Mouse (Mus musculus) kidney, embryonic 16.5 days (tissue): ENCODE results near the gene Zfp780b. TPM values are rescaled to one million over a fixed set of nuclear protein-coding genes. Genes with fewer than 3 reads are reported as not detected.
"Not testable (repeated sequence)": the region's sequence is repeated elsewhere in the genome, so short reads cannot be mapped to it uniquely, and the experiment has no call there.

ENCODE experiments used
- ATAC-seq: fragments of 200-750 bp; cut with Nextera tagmentation; 2 replicates; pipeline ENCODE4 v1.8.0; 2017; ENCODE audit warnings: moderate TSS enrichment; ENCODE audit not compliant: low FRiP score, low TSS enrichment
- H3K27ac ChIP-seq: fragments of 300-500 bp; sonication (generic); 2 replicates; pipeline ENCODE4 v1.5.1; 2014; ENCODE audit warnings: low read length
- H3K27me3 ChIP-seq: fragments of 300-500 bp; sonication (generic); 2 replicates; pipeline ENCODE4 v1.6.1; 2014; ENCODE audit warnings: low read length, control low read depth, mixed read lengths; ENCODE audit not compliant: insufficient read depth
- H3K36me3 ChIP-seq: fragments of 300-500 bp; sonication (generic); 2 replicates; pipeline ENCODE4 v1.6.1; 2014; ENCODE audit warnings: low read length, control low read depth, mixed read lengths; ENCODE audit not compliant: insufficient read depth
- H3K4me1 ChIP-seq: fragments of 300-500 bp; sonication (generic); 2 replicates; pipeline ENCODE4 v1.6.1; 2014; ENCODE audit warnings: low read length, control low read depth, mixed read lengths; ENCODE audit not compliant: insufficient read depth
- H3K4me2 ChIP-seq: fragments of 300-500 bp; sonication (generic); replicated peaks from 2 replicates; pipeline ENCODE4 v1.6.1; 2014; ENCODE audit warnings: low read depth, low read length
- H3K4me3 ChIP-seq: fragments of 300-500 bp; sonication (generic); 2 replicates; pipeline ENCODE4 v1.5.1; 2014; ENCODE audit warnings: mild to moderate bottlenecking, low read length
- H3K9ac ChIP-seq: fragments of 300-500 bp; sonication (generic); replicated peaks from 2 replicates; pipeline ENCODE4 v1.6.1; 2014; ENCODE audit warnings: low read length
- H3K9me3 ChIP-seq: fragments of 300-500 bp; sonication (generic); 2 replicates; pipeline ENCODE4 v1.6.1; 2016; ENCODE audit warnings: low read length, control low read depth
- WGBS: fragments of 180-500 bp; shearing (Covaris S2); extraction: QIAGEN DNeasy Blood & Tissue Kit; methylation state at CpG from one replicate; pipeline ENCODE4 v1.1.7; 2014; 5-methylcytosine and 5-hydroxymethylcytosine counted together
- polyA plus RNA-seq: library from polyadenylated mRNA; unstranded; fragments of >200 nt; fragmentation: Nextera tagmentation; extraction: Ambion mirVana; gene quantifications from 2 replicates; pipeline ENCODE4 v1.2.1, GENCODE M21; 2015

Gene Zfp780b
- polyA plus RNA-seq = 19.0 and 22.7 TPM in 2 replicates

GRCm38 (mm10) chr7:27978683-27979528 is at the start of gene Zfp780b:
Gene Zfp780b, minus strand, starts transcription at chr7:27979171.
- H3K36me3 ChIP-seq = peaks cover 13% of the 10 kb centered on the region
- WGBS = under 1% methylated on average over 29 of the region's 29 CpGs
- H3K4me3 ChIP-seq = peak within 1 kb of the TSS; percentile 82
- peak within 1 kb of the TSS; percentile 89 for H3K9ac ChIP-seq
- peaks cover 11% of the 10 kb centered on the region; the same call in 1 of the 2 replicates for H3K4me1 ChIP-seq
- peak; percentile 90 for ATAC-seq
- H3K27ac ChIP-seq = peak within 1 kb of the TSS; percentile 94
- H3K9me3 ChIP-seq = peaks cover 19% of the 10 kb centered on the region
- H3K4me2 ChIP-seq = peak within 1 kb of the TSS; percentile 79
- no peaks in the 10 kb centered on the region for H3K27me3 ChIP-seq

GRCm38 (mm10) chr7:28014445-28014810 is 35.5 kb upstream of the Zfp780b start:
- Histone ChIP-seq H3K4me3 (peak overlapping the region; percentile 73), H3K9me3 (no peaks in the 10 kb centered on the region; the same call in 1 of the 2 replicates), H3K27me3 (no peaks in the 10 kb centered on the region), H3K4me1 (peaks cover 4% of the 10 kb centered on the region; the same call in 1 of the 2 replicates), H3K9ac (peak overlapping the region; percentile 85), H3K27ac (0 out of 2 replicates have a peak overlapping the region, but pooled peaks have one; percentile 37), H3K4me2 (peak overlapping the region; percentile 88), H3K36me3 (peaks cover 15% of the 10 kb centered on the region; the same call in 1 of the 2 replicates)
- peak; percentile 33; the same call in 1 of the 2 replicates for ATAC-seq
- 24% methylated on average over 7 of the region's 7 CpGs for WGBS

GRCm38 (mm10) chr7:28013549-28014444 is 34.8 kb upstream of the Zfp780b start, which contains the start of gene Zfp850:
Gene Zfp850, minus strand, starts transcription at chr7:28014115.
- Histone ChIP-seq H3K4me1 (peaks cover 4% of the 10 kb centered on the region; the same call in 1 of the 2 replicates), H3K9me3 (no peaks in the 10 kb centered on the region; the same call in 1 of the 2 replicates), H3K27ac (peak within 1 kb of the TSS; percentile 37; the same call in 1 of the 2 replicates), H3K4me3 (peak within 1 kb of the TSS; percentile 73), H3K9ac (peak within 1 kb of the TSS; percentile 85), H3K36me3 (peaks cover 16% of the 10 kb centered on the region; the same call in 1 of the 2 replicates), H3K4me2 (peak within 1 kb of the TSS; percentile 88), H3K27me3 (no peaks in the 10 kb centered on the region)
- peak; percentile 96 for ATAC-seq
- under 1% methylated on average over 47 of the region's 47 CpGs for WGBS

GRCm38 (mm10) chr7:28010271-28010670 is 31.3 kb upstream of the Zfp780b start:
- H3K4me1 ChIP-seq = peaks cover 4% of the 10 kb centered on the region; the same call in 1 of the 2 replicates
- 96% methylated on average over 3 of the region's 3 CpGs for WGBS
- H3K36me3 ChIP-seq = peaks cover 27% of the 10 kb centered on the region
- ATAC-seq = no peak
- no peaks in the 10 kb centered on the region; the same call in 1 of the 2 replicates for H3K9me3 ChIP-seq
- no peak overlapping the region for H3K4me3 ChIP-seq
- no peak overlapping the region for H3K9ac ChIP-seq
- no peak overlapping the region for H3K27ac ChIP-seq
- no peaks in the 10 kb centered on the region for H3K27me3 ChIP-seq
- no peak overlapping the region for H3K4me2 ChIP-seq

GRCm38 (mm10) chr7:27982197-27982596 is 3.2 kb upstream of the Zfp780b start:
- peaks cover 42% of the 10 kb centered on the region for H3K9me3 ChIP-seq
- no peak overlapping the region for H3K27ac ChIP-seq
- 87% methylated on average over 2 of the region's 2 CpGs for WGBS
- peaks cover 22% of the 10 kb centered on the region for H3K36me3 ChIP-seq
- H3K4me1 ChIP-seq = peaks cover 11% of the 10 kb centered on the region; the same call in 1 of the 2 replicates
- H3K27me3 ChIP-seq = no peaks in the 10 kb centered on the region
- H3K9ac ChIP-seq = no peak overlapping the region
- H3K4me2 ChIP-seq = no peak overlapping the region
- ATAC-seq = no peak
- no peak overlapping the region for H3K4me3 ChIP-seq

GRCm38 (mm10) chr7:27949451-27949850 is 29.5 kb downstream of the Zfp780b start:
- not testable (repeated sequence) for H3K4me3 ChIP-seq, H3K9ac ChIP-seq, H3K4me2 ChIP-seq, H3K27me3 ChIP-seq, H3K9me3 ChIP-seq, ATAC-seq, H3K36me3 ChIP-seq, H3K27ac ChIP-seq, H3K4me1 ChIP-seq
- WGBS = 90% methylated on average over 13 of the region's 13 CpGs

- H3K9me3 ChIP-seq, H3K4me2 ChIP-seq, H3K27me3 ChIP-seq, H3K27ac ChIP-seq, H3K4me1 ChIP-seq, H3K36me3 ChIP-seq, H3K4me3 ChIP-seq, ATAC-seq, H3K9ac ChIP-seq: not testable (repeated sequence)
- 59% methylated on average over 5 of the region's 7 CpGs for WGBS
Observed at GRCm38 (mm10) chr7:27941869-27942268, 37.1 kb downstream of the Zfp780b start.

- not testable (repeated sequence) for H3K4me1 ChIP-seq, ATAC-seq
Observed at GRCm38 (mm10) chr7:27933800-27934158, 45.2 kb downstream of the Zfp780b start.

GRCm38 (mm10) chr7:27933050-27933799 is 45.7 kb downstream of the Zfp780b start:
- Histone ChIP-seq H3K27me3 (no peaks in the 10 kb centered on the region), H3K27ac (no peak overlapping the region), H3K4me1 (peaks cover 8% of the 10 kb centered on the region; the same call in 1 of the 2 replicates), H3K4me3 (peak overlapping the region; percentile 32), H3K9ac (peak overlapping the region; percentile 60; the same call in 1 of the 2 replicates), H3K9me3 (no peaks in the 10 kb centered on the region), H3K4me2 (peak overlapping the region; percentile 49), H3K36me3 (no peaks in the 10 kb centered on the region)
- WGBS = 23% methylated on average over 7 of the region's 7 CpGs
- ATAC-seq = 0 out of 2 replicates have a peak, but pooled peaks have one; percentile 39

More at GRCm38 (mm10) chr7:27933800-27934158, 45.2 kb downstream of the Zfp780b start:
- Histone ChIP-seq H3K4me3 (peak overlapping the region; percentile 32), H3K4me2 (peak overlapping the region; percentile 49)
- not testable (repeated sequence) for H3K9me3 ChIP-seq, H3K27me3 ChIP-seq, H3K9ac ChIP-seq, H3K36me3 ChIP-seq, H3K27ac ChIP-seq
- WGBS = 11% methylated on average over 1 of the region's 9 CpGs
